Mouse (Mus musculus): ENCODE data around the gene Prx. TPM values are rescaled to one million over a fixed set of nuclear protein-coding genes. Genes with fewer than 3 reads are reported as not detected.
A peak's percentile ranks its signal among the peaks of the same experiment; 100 is the strongest.

Gene Prx
- total and polyA plus RNA-seq, 2 experiments from 2014 or later = 1.5 to 3.2 TPM

DNA sequence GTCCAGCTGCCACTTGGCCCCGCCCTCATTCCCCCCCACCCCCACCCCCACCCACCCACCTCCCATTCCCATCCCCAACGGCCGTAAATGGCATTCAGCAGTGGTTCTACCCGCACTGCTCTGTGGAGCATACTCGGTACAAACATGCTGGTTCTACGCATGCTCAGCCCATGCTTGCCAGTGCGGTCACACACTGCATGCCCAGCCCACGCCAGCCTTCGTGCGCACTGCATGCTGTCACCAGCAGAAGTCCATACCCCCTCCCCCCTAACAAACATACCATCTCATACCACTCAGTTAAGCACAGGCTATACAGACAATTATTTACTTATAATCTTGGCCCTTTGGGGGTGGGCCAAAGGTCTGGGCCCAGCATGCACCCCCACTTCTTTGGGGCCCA lies 32.6 kb downstream of the Prx start:
- ATAC-seq (ENCODE audit: low FRiP score) = peak; percentile 31
- H3K36me3 ChIP-seq (ENCODE audit: insufficient read depth, low read length) = peaks cover 49% of the 10 kb centered on the region

DNA sequence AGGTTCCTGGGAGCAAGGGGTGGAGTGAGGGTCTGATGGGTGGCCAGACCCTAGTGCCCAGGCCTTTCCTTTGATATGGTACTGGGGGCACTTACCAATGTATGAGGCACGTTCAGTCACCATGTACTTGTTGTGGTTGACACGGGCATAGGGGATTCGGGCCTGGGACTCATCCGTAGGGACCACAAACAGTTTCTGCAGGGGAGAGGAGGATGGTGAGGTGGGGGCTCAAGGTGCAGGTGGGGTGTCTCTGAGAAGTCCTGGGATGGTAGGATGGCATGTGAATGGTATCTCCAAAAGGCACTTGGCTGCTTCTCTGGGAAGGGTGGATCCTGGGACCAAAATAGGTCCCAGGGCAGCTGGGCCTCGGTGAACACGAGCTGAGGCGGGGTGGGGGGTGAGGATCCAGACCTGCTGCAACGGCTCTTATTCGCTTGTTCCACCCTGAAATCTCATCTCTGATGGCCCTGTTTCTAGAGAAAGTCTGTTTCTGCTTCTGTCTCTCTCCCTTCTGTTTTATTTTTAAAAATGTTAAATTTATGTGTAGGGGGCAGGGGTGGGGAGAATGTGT lies 33.4 kb downstream of the Prx start:
- Histone ChIP-seq H3K4me3 (ENCODE audit: low read depth, low read length) (no peak overlapping the region), H3K27ac (ENCODE audit: low read depth, low read length) (no peak overlapping the region), H3K4me2 (ENCODE audit: low read depth, low read length, poor library complexity, severe bottlenecking) (no peak overlapping the region), H3K27me3 (ENCODE audit: insufficient read depth, low read length) (no peaks in the 10 kb centered on the region), H3K9ac (replicated peaks; ENCODE audit: low read length, poor library complexity, severe bottlenecking) (no peak overlapping the region), H3K4me1 (ENCODE audit: insufficient read depth, low read length) (no peaks in the 10 kb centered on the region), H3K36me3 (ENCODE audit: insufficient read depth, low read length) (peaks cover 56% of the 10 kb centered on the region), H3K9me3 (ENCODE audit: low read length) (no peaks in the 10 kb centered on the region)
- no peak for TF ChIP-seq CTCF (IDR thresholded peaks at IDR 0.05)
- 90% methylated on average over 9 of the region's 9 CpGs for WGBS
- ATAC-seq (ENCODE audit: low FRiP score) (no peak), DNase-seq (ENCODE audit: low spot score) (no peak)

More for the DNA sequence above, 32.6 kb downstream of the Prx start:
- Histone ChIP-seq H3K4me1 (ENCODE audit: insufficient read depth, low read length) (no peaks in the 10 kb centered on the region), H3K4me2 (ENCODE audit: low read depth, low read length, poor library complexity, severe bottlenecking) (no peak overlapping the region), H3K4me3 (ENCODE audit: low read depth, low read length) (no peak overlapping the region), H3K27me3 (ENCODE audit: insufficient read depth, low read length) (no peaks in the 10 kb centered on the region), H3K9me3 (ENCODE audit: low read length) (no peaks in the 10 kb centered on the region), H3K9ac (replicated peaks; ENCODE audit: low read length, poor library complexity, severe bottlenecking) (no peak overlapping the region), H3K27ac (ENCODE audit: low read depth, low read length) (no peak overlapping the region)
- no peak for DNase-seq (ENCODE audit: low spot score)
- TF ChIP-seq CTCF (IDR thresholded peaks at IDR 0.05) = no peak
- WGBS = 95% methylated on average over 10 of the region's 10 CpGs

DNA sequence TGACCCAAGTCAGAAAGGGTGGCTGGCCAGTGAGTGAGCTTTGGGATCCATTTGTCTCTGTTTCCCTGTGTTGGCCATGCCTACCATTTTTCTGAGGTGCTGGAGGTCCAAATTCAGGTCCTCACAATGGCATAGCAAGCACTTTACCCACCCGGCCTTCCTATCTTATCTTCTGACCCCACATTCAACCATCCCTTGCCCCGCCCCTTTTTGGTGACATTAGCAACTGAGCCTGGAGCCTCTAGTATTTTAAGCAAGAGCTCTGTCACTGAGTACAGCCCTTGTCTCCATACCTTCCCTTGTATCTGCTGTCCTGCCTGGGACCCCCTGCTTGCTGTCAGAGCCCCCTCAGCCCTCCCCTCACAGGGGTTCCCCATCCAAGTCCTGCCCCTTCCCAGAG lies 36.3 kb downstream of the Prx start:
- Histone ChIP-seq H3K9ac (replicated peaks; ENCODE audit: low read length, poor library complexity, severe bottlenecking) (no peak overlapping the region), H3K27ac (ENCODE audit: low read depth, low read length) (no peak overlapping the region), H3K4me1 (ENCODE audit: insufficient read depth, low read length) (no peaks in the 10 kb centered on the region), H3K4me2 (ENCODE audit: low read depth, low read length, poor library complexity, severe bottlenecking) (no peak overlapping the region), H3K36me3 (ENCODE audit: insufficient read depth, low read length) (peaks cover 74% of the 10 kb centered on the region), H3K27me3 (ENCODE audit: insufficient read depth, low read length) (no peaks in the 10 kb centered on the region), H3K4me3 (ENCODE audit: low read depth, low read length) (no peak overlapping the region), H3K9me3 (ENCODE audit: low read length) (no peaks in the 10 kb centered on the region)
- TF ChIP-seq CTCF (IDR thresholded peaks at IDR 0.05) = no peak
- 86% methylated on average over 2 of the region's 2 CpGs for WGBS
- ATAC-seq (ENCODE audit: low FRiP score) (no peak), DNase-seq (ENCODE audit: low spot score) (no peak)

DNA sequence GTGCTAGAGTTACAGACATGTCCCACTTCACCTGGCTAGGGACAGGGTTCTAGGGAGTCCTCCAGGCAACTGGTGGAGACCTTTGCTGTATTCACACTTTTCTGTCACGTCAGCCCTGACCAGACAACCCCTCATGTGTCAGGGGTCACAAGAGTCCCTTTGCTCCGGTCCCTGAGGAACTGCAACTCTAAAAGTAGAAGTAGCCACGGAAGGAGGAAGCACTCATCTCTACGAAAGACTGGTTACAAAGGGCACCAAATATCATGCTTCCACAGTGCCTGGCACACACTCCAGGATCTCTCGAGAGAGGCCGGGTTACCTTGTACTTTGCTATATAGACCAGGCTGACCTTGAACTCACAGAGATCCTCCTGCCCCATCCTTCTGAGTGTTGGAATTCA lies 37.5 kb downstream of the Prx start:
- H3K4me2 ChIP-seq (ENCODE audit: low read depth, low read length, poor library complexity, severe bottlenecking) = no peak overlapping the region
- H3K9me3 ChIP-seq (ENCODE audit: low read length) = no peaks in the 10 kb centered on the region
- no peak overlapping the region for H3K4me3 ChIP-seq (ENCODE audit: low read depth, low read length)
- DNase-seq (ENCODE audit: low spot score) = no peak
- no peak for TF ChIP-seq CTCF (IDR thresholded peaks at IDR 0.05)
- peaks cover 70% of the 10 kb centered on the region for H3K36me3 ChIP-seq (ENCODE audit: insufficient read depth, low read length)
- no peak overlapping the region for H3K27ac ChIP-seq (ENCODE audit: low read depth, low read length)
- WGBS = 92% methylated on average over 6 of the region's 6 CpGs
- H3K9ac ChIP-seq (replicated peaks; ENCODE audit: low read length, poor library complexity, severe bottlenecking) = no peak overlapping the region
- ATAC-seq (ENCODE audit: low FRiP score) = no peak
- no peaks in the 10 kb centered on the region for H3K27me3 ChIP-seq (ENCODE audit: insufficient read depth, low read length)
- peaks cover 3% of the 10 kb centered on the region; the same call in 1 of the 2 replicates for H3K4me1 ChIP-seq (ENCODE audit: insufficient read depth, low read length)

DNA sequence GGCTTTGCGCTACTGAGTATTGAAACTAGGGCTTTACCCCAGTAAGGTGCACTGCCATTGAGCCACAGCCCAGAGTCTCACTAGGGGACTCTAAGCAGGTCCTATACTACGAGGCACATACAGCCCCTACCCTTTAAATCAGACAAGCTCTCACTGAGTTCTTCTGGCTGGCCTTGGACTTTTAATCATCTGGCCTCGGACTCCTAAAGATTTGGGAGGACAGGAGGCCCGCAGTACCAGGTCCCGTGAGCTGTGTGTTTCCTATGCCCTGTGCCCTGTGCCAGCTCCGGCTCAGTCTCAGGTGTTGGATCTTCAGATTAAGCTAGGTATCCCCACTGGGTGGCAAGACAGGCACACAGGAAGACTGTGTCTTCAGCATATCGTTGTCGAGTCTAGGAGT lies 38.9 kb downstream of the Prx start:
- no peak overlapping the region for H3K9ac ChIP-seq (replicated peaks; ENCODE audit: low read length, poor library complexity, severe bottlenecking)
- no peak overlapping the region for H3K4me2 ChIP-seq (ENCODE audit: low read depth, low read length, poor library complexity, severe bottlenecking)
- DNase-seq (ENCODE audit: low spot score) (no peak), ATAC-seq (ENCODE audit: low FRiP score) (no peak)
- no peak overlapping the region for H3K4me3 ChIP-seq (ENCODE audit: low read depth, low read length)
- TF ChIP-seq CTCF (IDR thresholded peaks at IDR 0.05) = no peak
- WGBS = 92% methylated on average over 8 of the region's 8 CpGs
- H3K36me3 ChIP-seq (ENCODE audit: insufficient read depth, low read length) = peaks cover 60% of the 10 kb centered on the region
- H3K27ac ChIP-seq (ENCODE audit: low read depth, low read length) = no peak overlapping the region
- H3K4me1 ChIP-seq (ENCODE audit: insufficient read depth, low read length) = peaks cover 8% of the 10 kb centered on the region; the same call in 1 of the 2 replicates
- H3K27me3 ChIP-seq (ENCODE audit: insufficient read depth, low read length) = no peaks in the 10 kb centered on the region
- no peaks in the 10 kb centered on the region for H3K9me3 ChIP-seq (ENCODE audit: low read length)

DNA sequence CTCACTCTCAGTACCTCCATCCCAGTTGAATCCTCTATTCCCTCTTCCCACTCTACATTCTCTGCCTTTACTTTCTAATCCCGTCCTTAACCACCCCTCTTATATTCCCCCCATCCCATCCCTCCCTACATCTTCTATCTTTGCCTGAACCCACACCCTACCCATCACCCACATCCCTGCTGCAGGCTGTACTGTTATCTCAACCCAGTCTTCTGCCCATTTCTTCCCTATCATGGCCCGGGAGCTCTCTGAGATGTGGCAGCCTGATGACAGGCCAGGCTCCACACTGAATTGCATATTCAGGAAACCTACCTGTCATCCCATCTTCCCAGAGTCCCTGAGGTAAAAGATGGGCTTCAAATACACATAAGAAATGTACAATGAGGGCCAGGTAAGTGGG lies 39.7 kb downstream of the Prx start:
- ATAC-seq (ENCODE audit: low FRiP score) (no peak), DNase-seq (ENCODE audit: low spot score) (no peak)
- TF ChIP-seq CTCF (IDR thresholded peaks at IDR 0.05) = no peak
- H3K9me3 ChIP-seq (ENCODE audit: low read length) = no peaks in the 10 kb centered on the region
- 89% methylated on average over 2 of the region's 2 CpGs for WGBS
- H3K4me2 ChIP-seq (ENCODE audit: low read depth, low read length, poor library complexity, severe bottlenecking) = no peak overlapping the region
- no peak overlapping the region for H3K9ac ChIP-seq (replicated peaks; ENCODE audit: low read length, poor library complexity, severe bottlenecking)
- H3K27me3 ChIP-seq (ENCODE audit: insufficient read depth, low read length) = no peaks in the 10 kb centered on the region
- H3K27ac ChIP-seq (ENCODE audit: low read depth, low read length) = no peak overlapping the region
- H3K36me3 ChIP-seq (ENCODE audit: insufficient read depth, low read length) = peaks cover 54% of the 10 kb centered on the region
- peaks cover 8% of the 10 kb centered on the region; the same call in 1 of the 2 replicates for H3K4me1 ChIP-seq (ENCODE audit: insufficient read depth, low read length)
- no peak overlapping the region for H3K4me3 ChIP-seq (ENCODE audit: low read depth, low read length)

All from midbrain, postnatal 0 days (tissue).